Mouse (Mus musculus): ENCODE measurements around the gene Ctnnbl1.

Ctnnbl1 gene

GRCm38 (mm10) chr2:157881939-157882338, 144.7 kb downstream of the Ctnnbl1 start:
- no peak for DNase-seq

DNA sequence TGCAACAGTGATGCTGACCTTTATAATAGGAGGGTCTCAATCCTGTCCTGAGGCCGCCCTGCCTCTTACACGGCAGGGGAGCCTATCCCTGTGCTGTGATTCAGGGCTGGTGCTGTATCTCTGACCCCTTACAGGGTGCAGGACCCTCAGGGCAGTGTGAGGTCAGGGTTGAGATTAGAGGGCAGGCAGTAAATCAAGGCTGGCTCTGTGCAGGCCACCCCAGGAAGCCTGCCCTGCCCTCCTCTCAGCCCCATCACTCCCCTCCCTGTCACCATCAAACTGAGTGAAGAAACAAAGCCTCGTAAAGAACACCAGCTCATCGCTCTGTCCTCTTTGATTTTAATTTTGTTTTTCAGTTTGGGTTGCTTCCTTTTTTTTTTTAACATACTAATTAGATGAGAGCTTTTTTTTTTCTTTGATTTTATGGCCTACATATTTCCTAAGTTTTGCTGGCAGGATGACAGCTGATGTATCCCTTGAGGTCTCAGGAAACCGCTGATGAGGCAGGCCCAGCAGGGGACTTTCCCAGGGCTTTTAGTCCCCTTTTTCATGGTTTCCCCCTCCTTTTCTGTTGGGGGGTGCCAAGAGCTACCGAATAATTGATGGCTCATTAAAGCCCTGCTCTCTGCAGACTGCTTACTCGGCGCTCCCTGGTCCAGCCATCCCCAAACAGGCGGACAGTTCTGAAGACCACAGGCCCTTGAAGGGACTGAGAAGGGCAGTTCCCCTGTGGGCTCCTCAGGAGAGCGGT, 150.2 kb downstream of the Ctnnbl1 start:
- no peak for DNase-seq

GRCm38 (mm10) chr2:157891166-157891565, 154.0 kb downstream of the Ctnnbl1 start:
- no peak for DNase-seq

DNA sequence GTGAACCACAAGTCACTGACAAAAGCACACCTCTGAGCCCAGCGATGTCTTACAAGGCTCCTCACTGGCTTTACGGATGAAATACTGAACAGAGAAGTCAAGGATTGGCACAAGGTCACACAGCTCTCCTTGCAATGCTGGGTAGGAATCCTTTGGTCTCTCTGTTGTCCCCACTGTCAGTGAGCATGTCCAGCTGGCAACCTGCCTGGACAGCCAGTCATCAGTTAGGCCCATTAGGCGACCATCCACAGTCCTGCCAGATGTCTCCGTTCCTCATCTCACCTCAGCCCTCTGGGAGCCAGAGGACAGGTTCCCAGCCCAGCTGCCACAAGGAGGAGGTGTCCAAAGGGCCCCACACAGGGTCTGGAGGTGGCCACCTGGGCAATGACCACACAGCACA, 159.9 kb downstream of the Ctnnbl1 start:
- no peak for DNase-seq

DNA sequence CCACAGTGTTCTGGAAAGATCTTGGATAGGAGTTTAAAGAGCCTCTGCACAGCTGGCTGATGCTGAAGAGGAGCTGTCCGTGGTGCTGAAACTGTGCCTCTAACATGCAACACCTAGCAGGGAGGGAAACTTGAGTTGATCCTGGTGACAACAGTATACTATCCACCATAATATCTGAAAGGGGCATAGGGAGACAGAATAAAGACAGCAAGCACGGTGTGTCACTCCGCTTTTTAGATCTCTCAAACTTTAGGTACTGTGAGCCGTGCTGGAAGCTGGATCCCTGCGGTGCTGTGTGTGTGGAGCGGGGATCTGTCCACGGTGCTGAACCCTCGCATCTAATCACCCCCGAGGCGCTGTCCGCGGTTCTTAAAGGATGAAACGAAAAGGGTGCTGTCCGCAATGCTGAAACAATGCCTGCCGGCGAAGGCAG, 176.0 kb downstream of the Ctnnbl1 start:
- DNase-seq, result no peak

GRCm38 (mm10) chr2:157913705-157914104, 176.5 kb downstream of the Ctnnbl1 start:
- peak; percentile 38 for DNase-seq

DNA sequence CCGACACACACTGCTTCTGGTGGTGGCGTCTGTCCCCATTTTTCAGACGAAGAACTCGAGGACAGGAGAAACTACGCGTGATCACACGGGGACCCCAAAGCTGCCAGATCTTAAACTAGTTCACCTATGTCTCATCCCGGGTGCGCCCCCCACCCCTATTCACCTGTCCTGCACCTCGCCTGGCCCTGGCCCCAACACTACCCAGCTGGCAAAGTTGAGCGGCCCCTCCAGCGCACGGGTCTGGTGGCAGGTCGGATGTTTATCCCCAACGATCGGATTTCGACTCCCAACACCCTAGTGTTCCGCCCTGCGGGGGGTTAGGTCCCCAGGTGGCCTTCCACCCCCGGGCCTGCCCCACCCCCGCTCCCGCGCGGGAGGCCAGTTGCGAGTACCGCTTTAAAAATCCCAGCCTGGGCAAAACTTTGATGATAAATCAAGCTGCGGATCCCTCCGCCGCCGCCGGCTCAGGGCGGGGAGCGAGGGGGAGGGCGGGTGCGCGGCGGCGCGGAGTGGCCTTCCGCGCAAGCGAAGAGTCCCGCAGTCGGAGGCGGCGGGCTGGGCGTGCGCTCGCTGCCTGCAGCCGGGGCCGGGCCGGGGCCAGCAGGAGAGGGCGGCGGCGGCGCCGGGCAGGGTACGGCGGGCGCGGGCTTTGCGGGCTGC, 177.0 kb downstream of the Ctnnbl1 start, which contains the start of gene Vstm2l:
Gene Vstm2l, plus strand, starts transcription at position 549 of the 660 bp plus-strand sequence.
- peak; percentile 41 for DNase-seq

DNA sequence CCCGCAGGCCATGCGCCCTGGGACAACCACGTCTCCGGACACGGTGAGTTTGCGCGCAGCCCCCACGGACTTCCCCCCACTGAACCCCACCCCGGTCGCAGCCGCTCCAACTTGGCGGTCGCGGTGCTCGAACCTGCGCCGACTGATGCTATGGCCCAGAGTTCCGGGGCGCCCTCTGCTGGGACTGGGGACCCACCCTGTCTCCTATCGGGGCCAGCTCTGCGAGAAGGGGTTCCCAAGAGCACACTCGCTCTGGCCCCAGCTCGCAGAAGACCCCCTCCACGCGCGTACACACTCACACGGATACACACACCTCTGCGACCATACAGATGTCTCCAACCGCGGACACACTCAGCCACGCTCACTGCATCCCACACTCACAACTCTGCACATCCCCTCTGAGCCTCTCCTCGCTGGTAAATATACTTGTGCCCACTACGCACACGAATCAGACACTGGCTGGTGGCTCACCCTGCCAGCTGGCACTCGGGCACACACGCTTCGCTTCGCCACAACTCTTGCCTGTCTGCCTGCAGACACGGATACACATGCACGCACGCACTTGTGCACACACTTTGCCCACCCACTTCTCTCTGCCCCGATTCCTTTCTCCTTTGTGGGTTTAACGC, 177.8 kb downstream of the Ctnnbl1 start:
- no peak for DNase-seq

GRCm38 (mm10) chr2:157918529-157918928, 181.3 kb downstream of the Ctnnbl1 start:
- no peak for DNase-seq

- DNase-seq, result no peak
These were observed 184.3 kb downstream of the Ctnnbl1 start for GRCm38 (mm10) chr2:157921551-157921950.

DNA sequence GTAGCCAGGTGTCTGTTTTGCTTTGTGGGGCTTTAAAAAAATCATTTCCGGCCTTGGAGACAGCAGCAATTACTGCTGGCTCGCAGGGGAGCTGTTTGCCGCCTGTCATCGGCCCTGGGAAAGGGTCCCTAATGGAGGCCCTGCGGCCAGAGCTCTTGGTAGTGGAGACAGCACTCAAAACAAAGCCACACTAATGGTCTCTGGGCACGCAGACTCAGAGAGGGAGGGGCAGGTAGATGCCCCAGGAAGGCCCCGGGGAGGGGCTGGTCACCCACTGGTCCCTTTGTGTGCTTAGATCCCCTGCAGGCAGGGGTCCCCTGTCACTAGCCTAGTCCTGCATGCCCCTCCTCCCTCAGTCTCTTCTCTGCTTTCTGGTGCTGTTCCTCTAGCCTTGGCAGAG, 186.2 kb downstream of the Ctnnbl1 start:
- no peak for DNase-seq

DNA sequence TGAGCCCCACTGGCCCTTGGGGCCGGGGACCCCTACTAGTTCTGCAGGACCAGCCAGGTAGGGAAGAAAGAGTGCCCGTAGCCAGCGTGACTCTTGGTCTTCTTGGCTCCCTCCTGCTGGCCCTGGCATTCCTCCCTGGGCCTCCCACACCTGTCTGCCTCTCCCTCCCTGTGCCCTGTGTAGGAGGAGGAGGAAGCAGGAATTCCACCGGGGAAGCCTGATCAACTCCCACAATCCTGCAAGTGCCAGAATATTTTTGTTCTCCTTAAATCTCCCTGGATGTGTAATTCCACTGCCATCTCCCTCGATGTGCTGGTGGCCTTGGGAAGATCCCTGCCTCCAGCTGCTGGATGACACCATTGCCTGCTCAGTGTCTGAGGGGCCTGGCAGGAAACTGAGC, 187.3 kb downstream of the Ctnnbl1 start:
- DNase-seq, result no peak

DNA sequence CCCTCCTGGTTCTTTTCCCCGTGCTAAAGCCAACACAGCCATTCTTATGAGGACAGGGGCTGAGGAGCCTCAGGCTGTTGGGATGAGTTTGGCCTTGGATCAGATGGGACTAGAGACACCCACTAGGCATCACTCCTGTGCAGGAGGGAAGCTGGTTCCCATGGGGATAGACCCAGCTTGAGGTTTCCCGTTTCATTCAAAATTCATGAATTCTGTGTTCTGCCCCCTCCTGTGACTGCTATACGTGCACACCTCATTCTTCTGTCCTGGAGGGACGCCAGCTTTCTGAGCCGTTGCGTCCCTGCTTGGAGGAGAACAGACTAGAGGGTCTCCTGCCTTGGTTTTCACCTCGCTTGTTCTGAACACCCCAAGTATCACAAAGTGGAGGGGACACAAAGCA, 189.3 kb downstream of the Ctnnbl1 start:
- DNase-seq, result no peak

DNA sequence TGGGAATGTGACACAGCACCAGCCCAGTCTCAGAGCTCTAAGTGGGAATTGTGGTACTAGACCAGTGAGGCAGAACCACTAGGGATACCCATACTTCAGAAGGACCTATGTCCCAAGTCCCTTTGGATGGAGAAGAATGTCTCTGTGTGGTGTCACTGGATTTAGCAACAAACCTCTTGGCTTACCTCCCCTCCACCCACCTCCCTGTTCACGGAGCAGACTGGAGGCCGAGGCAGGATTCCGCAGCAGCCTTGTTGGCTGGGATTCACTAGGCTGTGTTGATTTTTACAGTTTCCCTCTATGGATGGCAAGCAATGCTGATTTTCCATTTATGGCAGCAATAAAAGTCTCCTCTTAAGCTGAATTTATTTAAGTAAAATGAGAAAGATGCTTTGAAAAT, 189.7 kb downstream of the Ctnnbl1 start:
- no peak for DNase-seq

DNA sequence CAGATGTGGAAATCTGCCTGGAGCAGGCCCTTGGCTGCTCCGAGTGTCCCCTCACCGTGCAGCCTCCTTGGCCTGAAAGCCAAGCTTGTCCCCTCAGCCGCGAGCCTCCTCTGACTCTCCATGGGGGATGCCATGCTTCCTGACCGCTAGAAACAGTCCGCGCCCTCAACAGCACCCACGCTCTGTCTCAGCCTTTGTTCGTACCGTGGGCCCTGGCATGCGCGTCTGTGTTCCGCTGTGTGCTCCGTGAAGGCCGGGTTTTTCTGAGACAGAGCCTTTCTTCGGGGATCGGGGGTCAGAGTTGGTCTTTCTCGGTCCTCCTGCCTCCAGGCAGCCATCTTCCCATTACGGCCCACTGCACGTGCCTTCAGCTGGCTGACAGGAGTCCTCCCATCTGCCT, 190.2 kb downstream of the Ctnnbl1 start:
- DNase-seq, result no peak

GRCm38 (mm10) chr2:157927815-157928214, 190.6 kb downstream of the Ctnnbl1 start:
- DNase-seq, result no peak

GRCm38 (mm10) chr2:157932655-157933054, 195.5 kb downstream of the Ctnnbl1 start:
- DNase-seq, result no peak

- no peak for DNase-seq
These were observed 198.4 kb downstream of the Ctnnbl1 start for GRCm38 (mm10) chr2:157935444-157936171.

DNA sequence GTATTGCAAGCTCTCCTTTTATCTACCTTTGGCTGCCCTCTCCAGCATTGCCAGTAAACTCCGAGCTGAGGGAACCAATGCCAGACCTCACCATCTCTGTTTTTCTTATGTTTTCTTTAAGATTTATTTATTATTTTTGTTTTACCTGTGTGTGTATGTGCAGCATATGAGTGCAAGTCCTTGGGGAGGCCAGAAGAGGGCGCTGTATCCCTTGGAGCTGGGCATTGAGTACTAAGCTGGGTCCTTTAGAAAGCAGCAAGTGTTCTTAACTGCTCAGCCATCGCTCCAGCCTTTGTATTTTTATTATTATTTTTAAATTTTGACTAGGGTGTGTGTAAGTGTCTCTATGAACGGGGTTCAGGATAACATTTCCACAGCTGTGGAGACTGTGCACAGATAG, 199.5 kb downstream of the Ctnnbl1 start:
- no peak for DNase-seq

DNA sequence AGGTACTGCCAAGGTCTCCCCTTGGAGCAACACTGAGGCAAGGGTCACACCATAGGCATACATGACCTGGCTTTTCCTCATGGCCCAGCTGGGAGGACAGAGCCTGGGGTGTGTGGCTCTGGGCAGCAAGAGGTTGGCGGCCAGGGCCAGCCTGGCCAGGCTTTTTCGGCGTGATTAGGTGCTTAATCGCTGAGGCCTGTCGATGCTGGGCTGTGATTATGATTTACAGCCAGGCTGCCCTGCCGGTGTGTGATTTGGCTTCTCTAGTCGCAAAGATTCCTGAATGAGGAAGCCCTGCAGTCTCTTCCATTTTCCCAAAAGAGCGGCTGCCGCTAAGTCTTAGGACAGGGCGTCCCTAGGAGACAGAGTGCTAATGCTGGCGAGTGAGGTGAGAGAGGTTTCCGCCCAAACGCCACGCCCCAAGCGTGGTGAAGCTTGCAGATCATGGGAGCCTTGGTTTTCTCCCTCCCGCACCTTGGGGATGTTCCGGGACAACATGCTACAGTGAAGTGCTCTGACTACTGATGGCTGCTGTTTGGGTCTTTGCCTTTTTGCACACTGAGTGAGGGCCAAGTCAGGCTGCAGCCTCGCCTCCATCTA, 203.5 kb downstream of the Ctnnbl1 start:
- DNase-seq, result no peak

Measured in cerebellum, adult 11-12 months (tissue).